Mouse (Mus musculus) kidney, embryonic 14.5 days (tissue): ENCODE measurements around the gene Pparg. TPM values are rescaled to one million over a fixed set of nuclear protein-coding genes. Genes with fewer than 3 reads are reported as not detected.
A peak's percentile ranks its signal among the peaks of the same experiment; 100 is the strongest.

ENCODE experiments used
- ATAC-seq: fragments of 200-750 bp; cut with Nextera tagmentation; 2 replicates; pipeline ENCODE4 v1.8.0; 2017; ENCODE audit warnings: moderate number of reproducible peaks, mild to moderate bottlenecking, moderate TSS enrichment, moderate library complexity; ENCODE audit not compliant: low FRiP score, low TSS enrichment
- H3K27ac ChIP-seq: fragments of 300-500 bp; sonication (generic); 2 replicates; pipeline ENCODE4 v1.5.1; 2014; ENCODE audit warnings: low read depth, mild to moderate bottlenecking, low read length, moderate library complexity, mixed read lengths
- H3K27me3 ChIP-seq: fragments of 300-500 bp; sonication (generic); 2 replicates; pipeline ENCODE4 v1.6.1; 2014; ENCODE audit warnings: mild to moderate bottlenecking, low read length; ENCODE audit not compliant: control insufficient read depth, insufficient read depth
- H3K36me3 ChIP-seq: fragments of 300-500 bp; sonication (generic); 2 replicates; pipeline ENCODE4 v1.6.1; 2014; ENCODE audit warnings: low read length, mixed read lengths; ENCODE audit not compliant: control insufficient read depth, insufficient read depth
- H3K4me1 ChIP-seq: fragments of 300-500 bp; sonication (generic); 2 replicates; pipeline ENCODE4 v1.6.1; 2014; ENCODE audit warnings: low read length, mixed read lengths; ENCODE audit not compliant: control insufficient read depth, insufficient read depth
- H3K4me2 ChIP-seq: fragments of 300-500 bp; sonication (generic); replicated peaks from 2 replicates; pipeline ENCODE4 v1.6.1; 2014; ENCODE audit warnings: low read depth, mild to moderate bottlenecking, low read length
- H3K4me3 ChIP-seq: fragments of 300-500 bp; sonication (generic); 2 replicates; pipeline ENCODE4 v1.5.1; 2014; ENCODE audit warnings: mild to moderate bottlenecking, low read length
- H3K9ac ChIP-seq: fragments of 300-500 bp; sonication (generic); 2 replicates; pipeline ENCODE4 v1.6.1; 2014; ENCODE audit warnings: low read depth, mild to moderate bottlenecking, low read length, moderate library complexity
- H3K9me3 ChIP-seq: fragments of 300-500 bp; sonication (generic); 2 replicates; pipeline ENCODE4 v1.6.1; 2016; ENCODE audit warnings: low read length; ENCODE audit not compliant: control insufficient read depth
- WGBS: fragments of 180-500 bp; shearing (Covaris S2); extraction: QIAGEN DNeasy Blood & Tissue Kit; methylation state at CpG from one replicate; pipeline ENCODE4 v1.1.7; 2014; 5-methylcytosine and 5-hydroxymethylcytosine counted together
- polyA plus RNA-seq: library from polyadenylated mRNA; unstranded; fragments of >200 nt; fragmentation: Nextera tagmentation; extraction: Ambion mirVana; gene quantifications from 2 replicates; pipeline ENCODE4 v1.2.1, GENCODE M21; 2014

Gene Pparg
- polyA plus RNA-seq, 1 experiment from 2014 or later: 4.6 TPM

- Histone ChIP-seq H3K27me3 (no peaks in the 10 kb centered on the region), H3K9ac (no peak overlapping the region), H3K9me3 (no peaks in the 10 kb centered on the region), H3K4me1 (no peaks in the 10 kb centered on the region), H3K36me3 (no peaks in the 10 kb centered on the region), H3K4me2 (no peak overlapping the region), H3K27ac (no peak overlapping the region), H3K4me3 (no peak overlapping the region)
- ATAC-seq: no peak
- WGBS: 67% methylated on average over 3 of the region's 3 CpGs
Observed at GRCm38 (mm10) chr6:115464661-115465060, 103.9 kb downstream of the Pparg start.

GRCm38 (mm10) chr6:115465463-115465862, 104.7 kb downstream of the Pparg start:
- H3K4me1 ChIP-seq: no peaks in the 10 kb centered on the region
- ATAC-seq: no peak
- H3K4me3 ChIP-seq: no peak overlapping the region
- WGBS: 84% methylated on average over 2 of the region's 2 CpGs
- no peaks in the 10 kb centered on the region for H3K27me3 ChIP-seq
- no peak overlapping the region for H3K9ac ChIP-seq
- H3K4me2 ChIP-seq: no peak overlapping the region
- H3K36me3 ChIP-seq: no peaks in the 10 kb centered on the region
- H3K27ac ChIP-seq: no peak overlapping the region
- no peaks in the 10 kb centered on the region for H3K9me3 ChIP-seq

GRCm38 (mm10) chr6:115465876-115466275, 105.1 kb downstream of the Pparg start:
- Histone ChIP-seq H3K4me3 (no peak overlapping the region), H3K27ac (no peak overlapping the region), H3K27me3 (no peaks in the 10 kb centered on the region), H3K9me3 (no peaks in the 10 kb centered on the region), H3K36me3 (no peaks in the 10 kb centered on the region), H3K9ac (no peak overlapping the region), H3K4me1 (no peaks in the 10 kb centered on the region), H3K4me2 (no peak overlapping the region)
- ATAC-seq: 0 out of 2 replicates have a peak, but pooled peaks have one; percentile 43
- 16% methylated on average over 4 of the region's 4 CpGs for WGBS

- ATAC-seq: no peak
- no peaks in the 10 kb centered on the region for H3K36me3 ChIP-seq
- no peak overlapping the region for H3K27ac ChIP-seq
- no peak overlapping the region for H3K9ac ChIP-seq
- no peaks in the 10 kb centered on the region for H3K4me1 ChIP-seq
- no peaks in the 10 kb centered on the region for H3K9me3 ChIP-seq
- WGBS: 76% methylated on average over 3 of the region's 3 CpGs
- H3K4me3 ChIP-seq: no peak overlapping the region
- no peaks in the 10 kb centered on the region for H3K27me3 ChIP-seq
- H3K4me2 ChIP-seq: no peak overlapping the region
Observed at GRCm38 (mm10) chr6:115466601-115467000, 105.8 kb downstream of the Pparg start.

DNA sequence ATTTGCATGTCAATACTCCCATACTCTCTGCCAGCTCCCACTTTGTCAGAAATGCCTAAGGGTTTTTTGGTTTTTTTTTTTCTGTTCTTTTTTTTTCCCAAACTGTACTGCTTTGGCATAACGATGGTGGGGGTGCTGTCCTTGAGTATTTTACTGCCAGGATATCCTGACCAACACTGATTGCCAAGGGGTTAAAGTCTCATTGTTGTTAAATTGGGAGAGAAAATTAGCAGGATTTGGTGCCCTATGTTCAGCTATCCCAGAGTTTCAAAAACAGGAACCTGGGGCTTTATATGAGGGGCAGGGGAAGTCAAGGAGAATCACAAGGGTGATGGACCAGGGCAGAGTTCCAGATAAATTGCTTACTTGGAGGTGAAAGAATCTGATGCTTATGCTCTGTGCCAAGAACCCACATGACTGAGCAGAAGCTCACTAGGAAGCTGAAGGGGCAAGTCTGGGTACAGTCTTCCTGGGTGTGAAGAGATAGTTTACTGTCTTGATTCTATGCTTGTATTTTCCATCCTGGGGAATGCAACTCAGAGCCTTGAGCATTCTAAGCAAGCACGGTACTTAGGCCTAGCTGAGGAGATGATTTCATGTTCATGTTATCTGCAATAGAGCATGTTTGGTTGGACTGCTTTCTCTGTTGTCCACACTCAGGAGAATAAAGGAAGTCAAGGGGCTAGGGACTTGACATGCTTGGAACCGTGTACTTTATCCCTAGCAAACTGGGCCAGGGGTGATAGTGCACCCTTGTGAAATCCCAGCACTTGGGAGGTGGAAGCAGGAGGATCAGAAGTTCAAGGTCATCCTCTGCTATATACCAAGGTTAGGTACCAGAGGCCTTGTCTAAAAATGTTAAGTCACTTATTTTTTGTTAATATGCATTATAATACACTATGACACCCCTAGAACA, 109.2 kb downstream of the Pparg start:
- Histone ChIP-seq H3K27ac (no peak overlapping the region), H3K27me3 (no peaks in the 10 kb centered on the region), H3K4me1 (no peaks in the 10 kb centered on the region), H3K36me3 (no peaks in the 10 kb centered on the region), H3K9ac (no peak overlapping the region), H3K4me2 (no peak overlapping the region), H3K9me3 (no peaks in the 10 kb centered on the region), H3K4me3 (no peak overlapping the region)
- no peak for ATAC-seq
- WGBS: 59% methylated on average over 3 of the region's 3 CpGs

- Histone ChIP-seq H3K27me3 (no peaks in the 10 kb centered on the region), H3K4me3 (no peak overlapping the region), H3K4me2 (no peak overlapping the region), H3K9ac (no peak overlapping the region), H3K27ac (no peak overlapping the region), H3K9me3 (no peaks in the 10 kb centered on the region), H3K36me3 (no peaks in the 10 kb centered on the region), H3K4me1 (peaks cover 2% of the 10 kb centered on the region; the same call in 1 of the 2 replicates)
- no peak for ATAC-seq
Observed at GRCm38 (mm10) chr6:115471956-115472355, 111.2 kb downstream of the Pparg start.

GRCm38 (mm10) chr6:115477081-115477695, 116.4 kb downstream of the Pparg start:
- ATAC-seq: no peak

DNA sequence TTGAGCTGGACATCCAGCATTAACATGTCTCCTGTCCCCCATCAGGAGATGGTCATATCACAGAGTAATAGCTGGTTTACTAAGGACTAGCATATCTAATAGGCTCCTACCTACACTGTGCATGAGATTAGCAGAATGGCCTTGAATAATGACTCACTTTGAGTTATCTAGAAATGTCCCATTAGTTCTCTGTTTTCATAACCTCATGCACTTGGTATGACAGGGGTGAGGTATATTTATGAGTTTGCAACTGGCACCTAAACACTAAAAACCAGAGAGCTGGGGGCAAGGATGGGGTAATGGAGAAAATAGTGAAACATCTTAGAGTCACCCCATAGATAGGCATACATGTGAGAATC, 119.2 kb downstream of the Pparg start:
- H3K36me3 ChIP-seq: no peaks in the 10 kb centered on the region
- peaks cover 27% of the 10 kb centered on the region; the same call in 1 of the 2 replicates for H3K4me1 ChIP-seq
- no peak overlapping the region for H3K4me2 ChIP-seq
- no peak for ATAC-seq
- no peaks in the 10 kb centered on the region for H3K27me3 ChIP-seq
- H3K4me3 ChIP-seq: no peak overlapping the region
- H3K9me3 ChIP-seq: no peaks in the 10 kb centered on the region
- H3K9ac ChIP-seq: no peak overlapping the region
- peak overlapping the region; percentile 7 for H3K27ac ChIP-seq

More at GRCm38 (mm10) chr6:115477081-115477695, 116.4 kb downstream of the Pparg start:
- Histone ChIP-seq H3K4me3 (no peak overlapping the region), H3K36me3 (no peaks in the 10 kb centered on the region), H3K4me2 (no peak overlapping the region), H3K9ac (no peak overlapping the region), H3K27me3 (no peaks in the 10 kb centered on the region), H3K9me3 (no peaks in the 10 kb centered on the region), H3K4me1 (peaks cover 25% of the 10 kb centered on the region; the same call in 1 of the 2 replicates), H3K27ac (no peak overlapping the region)
- WGBS: 45% methylated on average over 7 of the region's 7 CpGs
